Mouse (Mus musculus) testis, postnatal 14 days (tissue): ENCODE results near the gene Tmem138.
A peak's percentile ranks its signal among the peaks of the same experiment; 100 is the strongest.

Source experiments
- DNase-seq: peaks from one replicate; pipeline ENCODE4 v3.0.0; 2021; ENCODE audit warnings: low spot score

Gene Tmem138

GRCm38 (mm10) chr19:10576690-10577561, at the start of gene Tmem138, which contains the start of gene Cyb561a3:
Tmem138 (minus strand) TSS chr19:10577362.
Cyb561a3 (plus strand) TSS chr19:10577172.
- peak; percentile 90 for DNase-seq

GRCm38 (mm10) chr19:10608573-10609240, 31.5 kb upstream of the Tmem138 start:
- no peak for DNase-seq

GRCm38 (mm10) chr19:10605901-10606622, 28.9 kb upstream of the Tmem138 start:
- DNase-seq: no peak

GRCm38 (mm10) chr19:10605293-10605900, 28.2 kb upstream of the Tmem138 start, which contains the start of the genes Ddb1 and Tkfc:
Ddb1 (plus strand) TSS chr19:10605327.
Tkfc (minus strand) TSS chr19:10605654.
- peak; percentile 99 for DNase-seq

- DNase-seq: no peak
Observed at GRCm38 (mm10) chr19:10604534-10604933, 27.4 kb upstream of the Tmem138 start.

GRCm38 (mm10) chr19:10603660-10604523, 26.7 kb upstream of the Tmem138 start:
- DNase-seq: peak; percentile 76

GRCm38 (mm10) chr19:10602787-10603186, 25.6 kb upstream of the Tmem138 start:
- DNase-seq: peak; percentile 76

- DNase-seq: no peak
Observed at GRCm38 (mm10) chr19:10602247-10602769, 25.1 kb upstream of the Tmem138 start.

GRCm38 (mm10) chr19:10599648-10600047, 22.5 kb upstream of the Tmem138 start:
- DNase-seq: no peak

GRCm38 (mm10) chr19:10598188-10598587, 21.0 kb upstream of the Tmem138 start:
- no peak for DNase-seq

- DNase-seq: no peak
Observed at GRCm38 (mm10) chr19:10591659-10592377, 14.7 kb upstream of the Tmem138 start.

GRCm38 (mm10) chr19:10590301-10590700, 13.1 kb upstream of the Tmem138 start:
- no peak for DNase-seq

GRCm38 (mm10) chr19:10589127-10589857, 12.1 kb upstream of the Tmem138 start:
- no peak for DNase-seq

GRCm38 (mm10) chr19:10587231-10587630, 10.1 kb upstream of the Tmem138 start:
- DNase-seq: no peak

- DNase-seq: no peak
Observed at GRCm38 (mm10) chr19:10585112-10585511, 8.0 kb upstream of the Tmem138 start.

GRCm38 (mm10) chr19:10583550-10584146, 6.5 kb upstream of the Tmem138 start:
- no peak for DNase-seq

- no peak for DNase-seq
Observed at GRCm38 (mm10) chr19:10581984-10582383, 4.8 kb upstream of the Tmem138 start.

- no peak for DNase-seq
Observed at GRCm38 (mm10) chr19:10580761-10581160, 3.6 kb upstream of the Tmem138 start.

GRCm38 (mm10) chr19:10580102-10580501, 2.9 kb upstream of the Tmem138 start:
- no peak for DNase-seq
